Mouse (Mus musculus): ENCODE data around the gene Fam222b.
A peak's percentile ranks its signal among the peaks of the same experiment; 100 is the strongest.

DNA sequence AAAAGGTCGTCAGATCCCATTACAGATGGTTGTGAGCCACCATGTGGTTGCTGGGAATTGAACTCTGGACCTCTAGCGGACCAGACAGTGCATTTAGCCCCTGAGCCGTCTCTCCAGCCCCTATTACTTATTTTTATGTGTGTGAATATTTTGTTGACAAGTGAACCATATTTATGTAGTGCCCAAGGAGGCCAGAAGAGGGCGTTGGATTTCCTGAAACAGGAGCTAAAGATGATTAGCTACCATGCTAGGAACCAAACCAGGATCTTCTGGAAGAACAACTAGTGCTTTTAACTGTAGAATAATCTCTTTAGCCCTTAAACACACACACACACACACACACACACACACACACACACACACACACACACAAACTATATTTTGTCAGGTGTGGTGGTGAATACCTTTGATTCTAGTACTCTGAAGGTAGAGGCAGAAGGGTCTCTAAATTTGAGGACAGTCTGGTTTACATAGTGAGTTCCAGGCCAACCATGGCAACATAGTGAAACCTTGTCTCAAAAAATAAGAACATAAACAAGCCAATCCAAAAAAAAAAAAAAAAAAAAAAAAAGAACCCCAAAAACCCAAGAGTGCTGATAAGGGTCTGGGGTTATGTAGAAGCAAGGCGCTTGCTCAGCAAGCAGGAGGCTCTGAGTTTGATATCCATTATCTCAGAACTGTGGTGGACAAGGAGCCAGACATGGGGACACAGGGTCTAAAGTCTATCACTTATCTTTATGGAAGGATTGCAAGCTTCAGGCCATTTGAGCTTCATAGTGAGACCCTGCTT, 8.7 kb downstream of the Fam222b start:
- TF ChIP-seq CTCF (IDR thresholded peaks at IDR 0.05; ENCODE audit: low read depth) (peak; percentile 64), EP300 (IDR thresholded peaks at IDR 0.05; ENCODE audit: low read depth) (no peak)

All from liver, postnatal 0 days (tissue).